Mouse (Mus musculus) induced T-regulatory cell, adult 2 months (primary cell): ENCODE data around the gene Fkbp5.
"Not testable (repeated sequence)": the region's sequence is repeated elsewhere in the genome, so short reads cannot be mapped to it uniquely, and the experiment has no call there.

Experiments
- DNase-seq: peaks from one replicate; pipeline ENCODE4 v3.0.0-alpha.2; 2012; ENCODE audit warnings: low read depth

The Fkbp5 gene

DNA sequence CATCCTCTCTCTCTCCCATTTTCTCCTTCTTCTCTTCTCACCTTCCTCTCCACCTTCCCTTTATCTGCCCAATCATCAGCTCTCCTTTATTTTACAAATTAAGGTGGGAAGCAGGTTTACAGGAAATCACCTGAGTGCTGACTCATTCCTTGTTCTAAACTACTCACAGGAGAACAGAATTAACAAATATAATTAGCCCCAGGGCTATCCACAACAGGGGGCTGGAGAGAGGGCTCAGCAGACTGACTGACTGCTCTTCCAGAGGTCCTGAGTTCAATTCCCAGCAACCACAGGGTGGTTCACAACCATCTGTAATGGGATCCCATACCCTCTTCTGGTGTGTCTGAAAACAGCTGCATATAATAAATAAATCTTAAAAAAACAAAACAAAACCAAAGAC is 98.8 kb downstream of the Fkbp5 start:
- not testable (repeated sequence) for DNase-seq

DNA sequence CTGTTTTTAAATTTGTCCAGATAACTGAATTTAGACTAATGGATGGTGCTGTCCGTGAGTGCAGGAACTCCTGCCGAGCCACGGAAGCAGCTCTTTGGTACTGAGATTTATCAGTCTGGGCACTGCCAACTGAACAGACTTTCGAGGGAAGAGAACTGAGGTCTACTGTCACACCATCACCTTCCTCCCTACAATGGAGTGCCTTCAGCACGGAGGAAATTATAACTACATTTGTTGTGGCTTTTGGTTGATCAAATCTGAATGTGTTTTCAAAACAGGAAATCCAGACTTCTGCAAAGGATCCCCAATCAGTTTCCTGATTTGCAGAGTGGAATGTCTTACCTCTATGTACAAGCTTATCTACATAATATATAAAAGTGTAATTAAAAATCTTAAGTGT is 99.6 kb downstream of the Fkbp5 start:
- peak; percentile 31 for DNase-seq

DNA sequence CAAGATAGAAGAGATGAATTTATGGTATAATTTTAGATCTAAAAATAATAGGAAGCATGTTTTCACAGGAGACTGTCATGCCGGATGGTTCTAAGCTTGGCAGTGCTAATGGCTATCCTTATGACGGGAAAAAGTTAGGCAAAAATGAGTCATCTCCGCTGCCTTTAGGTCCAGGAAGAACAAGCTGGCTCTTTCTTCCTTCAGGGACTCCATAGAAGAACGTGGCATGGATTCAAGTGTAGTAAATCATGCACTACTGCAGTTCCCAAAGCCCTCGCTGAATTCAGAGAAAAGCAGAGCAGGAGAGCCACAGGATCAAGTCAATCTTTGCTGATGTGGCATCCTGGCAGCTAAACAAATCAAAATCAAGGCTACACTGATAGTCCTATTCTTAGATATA is 102.1 kb downstream of the Fkbp5 start:
- no peak for DNase-seq

DNA sequence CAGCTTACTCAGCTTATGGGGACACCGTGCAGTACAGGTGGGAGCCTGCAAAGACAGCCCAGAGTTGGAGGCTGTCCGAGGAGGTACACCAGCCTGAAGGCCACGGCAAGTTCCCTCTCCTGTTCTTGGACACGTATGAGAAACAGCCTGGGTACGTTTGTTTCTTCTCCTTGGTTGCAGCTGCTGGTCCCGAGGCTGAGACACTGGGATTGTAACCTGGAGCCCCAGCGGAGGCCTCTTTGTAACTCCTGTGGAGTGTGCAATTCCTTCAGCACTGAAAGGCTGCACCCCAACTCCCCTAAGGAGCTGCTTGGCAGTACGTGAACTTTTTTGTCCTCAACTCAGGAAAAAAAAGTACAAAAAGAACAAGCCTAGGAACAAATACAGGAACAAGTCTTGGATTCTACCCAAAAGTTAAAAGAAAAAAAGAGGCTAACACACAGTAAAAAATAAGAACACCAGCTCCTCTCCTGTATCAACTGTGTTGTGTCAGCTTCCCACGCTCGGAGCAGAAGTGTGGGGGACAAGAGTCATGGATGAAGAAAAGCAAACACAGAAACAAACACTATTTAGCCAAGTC is 105.9 kb downstream of the Fkbp5 start:
- DNase-seq = no peak

DNA sequence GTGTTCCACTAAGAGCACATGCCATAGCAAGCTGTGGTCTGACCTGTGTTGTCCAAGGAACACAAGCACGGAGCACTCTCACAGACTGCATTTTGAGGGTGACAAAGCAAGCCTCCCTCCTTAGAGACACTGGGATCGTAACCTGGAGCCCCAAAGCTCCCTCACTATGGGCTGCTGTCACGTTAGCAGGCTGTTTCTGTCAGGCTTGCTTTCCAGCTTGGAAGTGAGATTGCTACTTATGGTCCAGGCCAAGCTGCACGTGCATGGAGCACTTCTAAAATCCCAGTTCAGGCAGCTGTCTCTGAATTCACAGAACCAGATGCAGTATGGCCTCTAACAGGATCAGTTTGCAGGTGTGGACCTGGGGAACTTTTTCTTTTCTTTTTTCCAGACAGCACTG is 106.6 kb downstream of the Fkbp5 start:
- DNase-seq = no peak

DNA sequence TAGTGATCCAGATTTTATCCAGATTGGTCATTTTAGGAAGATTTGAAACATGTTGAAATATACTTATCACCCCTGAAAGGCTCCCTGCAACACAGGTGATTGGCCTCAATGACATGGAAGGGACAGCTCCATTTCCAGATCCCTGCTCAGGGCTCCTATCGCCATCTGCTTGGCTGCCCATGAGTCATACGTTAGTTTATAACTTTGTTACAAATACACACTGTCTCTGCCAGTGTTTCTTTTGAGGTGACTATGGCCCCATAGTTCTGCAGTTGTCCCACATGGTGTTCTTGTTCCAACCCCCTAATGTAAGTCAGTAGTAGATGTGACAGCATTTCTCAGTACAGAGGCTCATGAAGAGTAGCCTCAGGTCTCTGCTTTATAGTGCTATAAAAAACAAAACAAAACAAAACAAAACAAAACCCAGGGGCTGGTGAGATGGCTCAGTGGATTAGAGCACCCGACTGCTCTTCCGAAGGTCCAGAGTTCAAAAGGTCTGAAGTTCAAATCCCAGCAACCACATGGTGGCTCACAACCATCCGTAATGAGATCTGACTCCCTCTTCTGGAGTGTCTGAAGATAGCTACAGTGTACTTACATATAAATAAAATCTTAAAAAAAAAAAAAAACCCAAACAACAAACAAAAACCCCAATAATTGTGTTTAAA is 108.9 kb downstream of the Fkbp5 start:
- DNase-seq = no peak

DNA sequence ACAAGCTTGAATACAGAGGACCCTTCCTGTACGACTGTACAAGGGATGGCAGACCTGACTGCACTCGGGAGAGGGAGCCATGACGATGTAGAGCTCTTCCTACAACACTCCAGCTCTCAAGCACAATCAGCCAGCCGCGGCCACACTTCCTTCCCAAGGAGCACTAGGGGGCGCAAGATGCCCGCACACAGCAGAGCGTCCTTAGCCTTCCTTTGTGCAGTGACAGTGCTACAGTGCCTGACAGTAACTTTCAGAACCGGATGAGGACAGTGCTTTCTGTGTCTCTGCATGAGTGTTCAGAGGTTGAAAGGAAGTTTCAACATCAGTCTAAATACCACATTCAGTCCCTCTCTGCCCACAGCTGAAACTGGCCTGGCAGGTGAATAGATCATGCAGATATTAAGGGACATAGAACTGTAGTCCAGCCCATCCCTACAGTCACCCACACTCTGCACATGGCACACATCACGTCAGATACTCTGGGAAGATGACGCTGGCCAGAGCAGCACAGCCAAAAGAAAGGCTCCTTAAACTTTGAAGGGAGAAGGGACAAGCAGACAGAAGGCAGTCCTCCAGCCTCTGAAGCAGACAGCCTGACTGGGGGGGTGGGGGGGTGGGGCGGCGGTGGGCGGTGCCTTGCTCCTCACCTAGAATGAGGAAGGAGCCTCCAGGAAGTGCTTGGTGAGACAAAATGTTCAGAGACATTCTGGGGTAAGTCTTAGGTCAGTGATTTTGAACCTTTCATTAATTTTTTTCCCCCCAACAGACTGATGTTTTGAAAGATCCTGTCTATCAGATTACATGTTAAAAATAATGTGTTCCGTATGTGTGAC is 109.7 kb downstream of the Fkbp5 start:
- DNase-seq = peak; percentile 92

DNA sequence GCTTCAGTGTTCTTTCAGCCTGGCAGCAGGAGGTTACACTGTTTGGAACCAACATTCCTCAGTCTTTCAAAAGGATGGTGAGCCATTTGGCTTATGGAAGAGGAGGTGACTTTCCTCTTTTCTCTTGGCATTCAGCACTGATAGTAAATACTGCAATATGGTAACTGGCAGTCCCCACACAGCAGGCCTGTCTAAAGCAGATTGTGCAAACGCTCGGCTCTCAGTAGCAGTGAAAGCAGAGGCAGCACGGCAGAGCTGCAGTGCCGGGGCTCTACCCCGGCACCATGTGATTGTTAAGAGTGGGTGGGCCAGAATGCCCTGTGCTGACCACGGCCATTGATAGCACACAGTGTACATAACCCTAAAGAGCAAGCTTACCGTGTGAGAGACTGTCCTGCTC is 110.9 kb downstream of the Fkbp5 start:
- DNase-seq = no peak

DNA sequence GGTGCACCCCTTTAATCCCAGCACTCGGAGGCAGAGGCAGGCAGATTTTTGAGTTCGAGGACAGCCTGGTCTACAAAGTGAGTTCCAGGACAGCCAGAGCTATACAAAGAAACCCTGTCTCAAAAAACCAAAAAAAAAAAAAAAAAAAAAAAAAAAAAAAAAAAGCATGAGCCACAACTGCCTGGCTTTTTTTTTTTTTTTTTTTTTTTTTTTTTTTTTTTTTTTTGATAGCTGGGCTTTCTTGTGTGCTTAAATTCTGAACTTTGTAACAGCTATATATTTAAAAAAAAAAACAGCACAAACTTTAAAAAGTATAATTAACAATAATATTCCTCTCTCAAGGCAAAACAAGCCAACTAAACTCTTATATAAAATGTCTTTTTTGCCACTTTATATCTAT is 112.6 kb downstream of the Fkbp5 start:
- DNase-seq = not testable (repeated sequence)

DNA sequence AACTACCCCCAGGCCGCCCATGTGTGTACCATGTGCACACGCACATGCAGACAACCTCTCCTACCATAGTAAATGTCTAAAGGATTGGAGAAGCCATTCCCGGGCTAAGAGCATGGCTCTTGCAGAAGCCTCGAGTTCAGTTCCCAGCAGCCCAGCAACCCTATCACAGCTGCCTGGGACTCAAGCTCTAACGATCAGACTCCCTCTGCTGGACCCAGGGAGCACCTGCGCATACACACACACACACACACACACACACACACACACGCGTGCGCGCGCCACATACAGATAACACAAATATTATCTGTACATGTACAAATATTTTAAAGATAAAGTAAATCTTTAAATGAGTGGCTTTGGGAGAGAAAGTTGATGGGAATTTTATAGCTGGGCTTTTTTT is 113.0 kb downstream of the Fkbp5 start:
- peak; percentile 24 for DNase-seq

DNA sequence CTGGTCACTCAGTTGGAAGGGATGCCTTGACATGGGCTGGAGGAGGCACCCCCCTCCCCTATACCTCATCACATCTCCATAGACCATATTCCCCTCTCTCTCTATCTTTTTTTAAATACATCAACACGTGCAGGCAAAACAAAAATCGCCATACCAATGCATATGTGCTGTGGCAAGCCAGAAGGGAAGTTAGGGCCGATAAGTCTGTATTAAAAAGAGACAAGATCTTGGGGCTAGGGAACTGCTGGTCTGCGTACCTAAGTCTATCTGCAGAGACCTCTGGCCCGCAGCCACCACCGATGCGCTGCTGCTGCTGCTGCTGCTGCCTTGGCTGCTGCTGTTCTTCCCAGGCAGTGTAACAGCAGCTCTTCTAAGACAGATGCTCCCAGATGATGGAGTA is 122.3 kb downstream of the Fkbp5 start:
- no peak for DNase-seq

DNA sequence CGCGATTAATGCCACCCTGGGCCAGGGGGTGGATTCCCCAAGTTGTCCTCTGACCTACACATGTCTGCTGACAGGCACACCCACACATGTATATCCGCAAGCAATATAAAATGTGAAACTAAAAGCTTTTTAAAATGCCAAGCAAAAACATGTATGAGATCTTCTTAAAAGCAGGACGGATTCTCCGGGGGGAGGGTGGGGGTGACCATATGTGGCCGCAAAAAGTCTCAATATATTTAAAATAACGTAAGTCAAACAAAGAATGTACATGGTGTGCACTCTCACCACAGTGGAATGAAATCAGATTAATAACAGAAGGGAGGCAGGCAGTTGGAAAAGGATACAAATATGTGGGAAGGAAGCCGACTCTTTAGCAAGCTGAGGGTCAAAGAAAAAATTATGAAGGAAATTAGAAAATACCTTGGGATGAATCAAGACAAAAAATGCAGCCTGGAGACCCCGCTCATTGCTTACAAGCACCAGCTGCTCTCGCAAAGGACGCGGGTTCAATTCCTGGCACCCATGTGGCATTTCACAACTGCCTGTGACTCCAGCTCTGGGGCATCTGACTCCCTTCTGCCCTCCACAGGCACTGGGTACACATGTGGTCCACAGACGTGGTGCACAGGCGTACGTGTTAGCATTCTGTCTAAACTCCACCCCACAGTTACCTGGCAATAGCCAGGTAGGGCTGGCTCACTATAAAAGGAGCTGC is 123.1 kb downstream of the Fkbp5 start:
- DNase-seq = peak; percentile 26

DNA sequence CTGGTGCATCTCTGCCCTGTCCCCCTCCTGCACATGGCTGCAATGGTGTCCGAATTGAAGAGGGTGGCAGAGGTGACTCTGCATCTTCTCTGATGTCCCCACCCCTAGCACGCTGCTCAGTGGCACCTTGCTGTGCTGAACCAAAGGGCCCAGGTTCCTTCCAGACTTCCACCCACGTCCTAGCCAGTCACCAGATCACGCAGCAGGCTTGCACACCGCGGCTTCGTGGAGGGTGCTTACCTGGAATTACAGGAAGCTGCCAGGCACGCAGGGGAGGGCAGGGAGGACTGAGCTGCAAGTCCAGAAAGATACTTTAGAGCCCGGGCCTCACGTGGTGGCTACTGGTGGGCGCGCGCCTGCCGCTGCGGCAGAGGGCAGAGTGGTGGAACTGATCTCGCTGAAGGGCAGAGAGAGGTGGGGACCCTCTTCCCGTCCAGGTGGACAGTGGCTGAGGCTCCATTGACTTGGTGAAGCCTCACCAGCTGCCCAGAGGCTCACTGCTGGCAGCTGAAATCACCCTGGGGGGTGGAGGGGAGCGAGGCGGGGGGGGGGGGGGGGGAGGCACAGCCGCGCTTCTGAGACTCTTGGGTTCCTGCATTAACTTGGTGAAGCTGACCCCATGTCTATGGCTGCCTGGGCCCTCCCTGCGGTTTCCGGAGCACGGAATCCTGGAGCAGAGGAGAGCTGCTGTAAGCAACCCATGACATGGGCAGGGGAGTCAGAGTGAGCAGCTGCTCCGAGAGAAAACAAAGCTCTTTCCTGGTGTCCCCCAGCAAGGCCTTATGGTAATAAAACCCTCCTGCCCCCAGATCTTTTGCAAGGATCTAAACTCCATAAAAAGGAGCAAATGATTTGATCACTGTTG is 125.5 kb downstream of the Fkbp5 start:
- DNase-seq = peak; percentile 29

DNA sequence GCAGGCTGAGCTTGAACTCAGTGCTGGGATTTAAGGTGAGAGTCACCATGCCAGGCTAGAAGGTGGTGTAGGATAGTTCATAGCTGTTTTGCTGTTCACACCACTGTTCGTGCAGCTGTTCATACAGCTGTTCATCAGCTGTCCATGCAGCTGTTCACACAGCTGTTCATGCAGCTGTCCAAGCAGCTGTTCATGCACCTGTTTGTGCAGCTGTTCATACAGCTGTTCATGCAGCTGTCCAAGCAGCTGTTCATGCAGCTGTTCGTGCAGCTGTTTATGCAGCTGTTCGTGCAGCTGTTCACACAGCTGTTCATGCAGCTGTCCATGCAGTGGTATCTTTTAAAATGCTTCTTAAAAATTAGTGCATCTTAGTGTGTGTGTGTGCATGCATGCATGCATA is 128.8 kb downstream of the Fkbp5 start:
- DNase-seq = no peak

DNA sequence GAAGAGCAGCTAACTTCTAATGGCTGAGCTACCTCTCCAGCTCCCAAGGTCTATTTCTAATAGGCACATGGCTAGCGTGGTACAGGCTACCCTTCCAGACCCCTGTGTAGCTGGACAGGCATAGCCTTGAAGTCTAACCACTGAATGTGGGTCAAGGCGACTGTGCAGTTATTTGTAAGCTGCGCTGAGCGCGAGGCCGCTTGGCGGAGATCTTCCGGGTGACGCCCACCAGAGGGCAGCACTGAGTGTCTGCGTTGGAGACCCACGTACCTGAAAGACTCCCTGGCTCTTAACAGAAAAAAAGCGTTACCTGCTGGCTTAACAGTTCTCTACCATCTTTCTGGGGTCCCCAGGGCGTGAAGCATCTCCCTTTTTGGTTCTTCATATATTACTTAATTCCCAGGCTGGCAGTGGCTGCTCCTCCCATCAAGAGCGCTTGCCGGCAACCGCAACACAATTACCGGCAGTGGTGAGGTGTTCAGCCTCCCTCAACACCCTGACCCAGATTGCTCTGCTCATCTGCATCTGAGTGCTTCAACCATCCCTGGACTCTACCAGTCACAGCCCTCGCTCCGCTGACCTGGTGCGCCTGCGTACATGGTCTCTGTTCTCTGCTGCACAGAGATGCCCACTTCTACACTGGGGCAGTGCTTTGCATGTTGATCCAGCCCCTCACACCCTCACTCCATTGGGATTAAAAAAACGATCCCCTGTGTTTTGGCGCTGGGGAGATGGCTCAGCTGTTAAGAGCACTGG is 131.0 kb downstream of the Fkbp5 start:
- DNase-seq = peak; percentile 89

DNA sequence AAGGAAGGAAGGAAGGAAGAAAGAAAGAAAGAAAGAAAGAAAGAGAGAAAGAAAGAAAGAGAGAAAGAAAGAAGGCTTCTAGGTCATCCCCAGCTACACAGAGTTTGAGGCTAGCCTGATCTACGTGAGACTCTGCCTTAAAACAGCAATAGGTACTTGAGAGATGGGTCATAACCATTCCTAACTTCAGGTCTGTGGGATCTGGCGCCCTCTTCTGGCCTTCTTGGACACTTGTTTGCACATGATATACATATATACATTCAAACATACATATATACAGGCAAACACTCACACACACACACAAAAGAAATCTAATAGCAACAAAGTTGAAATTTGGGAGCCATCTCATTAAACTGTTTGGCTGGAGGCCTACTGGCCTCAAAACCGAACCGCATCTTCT is 133.0 kb downstream of the Fkbp5 start:
- peak; percentile 78 for DNase-seq

DNA sequence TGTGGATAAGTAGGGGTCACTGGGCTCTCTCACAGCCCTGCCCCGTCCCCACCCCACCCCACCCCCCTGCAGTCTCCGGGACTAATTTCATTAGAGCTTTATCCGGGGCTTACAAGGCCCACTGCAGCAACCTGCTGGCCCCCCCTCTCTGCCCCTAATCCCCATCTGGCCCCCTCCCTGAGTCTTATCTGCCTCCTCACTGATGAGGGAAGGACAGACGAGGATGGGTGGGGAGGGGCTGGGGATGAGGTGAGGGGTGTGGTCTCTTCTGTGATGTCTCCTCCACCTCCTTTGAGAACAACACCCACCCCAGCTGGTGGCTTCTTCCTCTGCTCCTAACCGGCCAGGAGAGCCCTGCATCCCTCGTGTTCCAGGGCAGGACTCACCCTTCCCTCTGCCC is 137.1 kb downstream of the Fkbp5 start:
- no peak for DNase-seq

DNA sequence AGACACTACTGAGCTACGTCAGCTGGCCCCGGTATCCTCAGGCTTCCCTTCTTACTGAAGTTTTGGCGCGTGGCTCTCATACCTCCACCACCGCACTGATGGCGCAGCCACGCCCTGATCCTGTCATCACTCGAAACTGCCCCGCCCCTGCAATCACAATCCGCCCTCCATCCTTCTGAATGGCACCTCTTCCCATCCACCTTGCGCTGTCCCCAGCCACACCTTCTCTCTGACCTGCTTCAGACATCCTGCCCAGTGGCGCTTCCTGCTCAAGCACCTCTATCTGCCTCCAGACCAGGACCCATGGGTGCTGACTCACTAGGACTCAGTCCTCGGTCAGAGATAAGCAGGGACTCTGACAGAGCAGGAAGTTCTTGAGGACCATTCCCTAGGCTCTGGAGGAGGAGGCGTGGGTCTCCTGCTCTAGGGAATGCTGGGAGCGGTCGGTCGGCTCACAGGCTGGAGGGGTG is 141.7 kb downstream of the Fkbp5 start:
- DNase-seq = peak; percentile 82

DNA sequence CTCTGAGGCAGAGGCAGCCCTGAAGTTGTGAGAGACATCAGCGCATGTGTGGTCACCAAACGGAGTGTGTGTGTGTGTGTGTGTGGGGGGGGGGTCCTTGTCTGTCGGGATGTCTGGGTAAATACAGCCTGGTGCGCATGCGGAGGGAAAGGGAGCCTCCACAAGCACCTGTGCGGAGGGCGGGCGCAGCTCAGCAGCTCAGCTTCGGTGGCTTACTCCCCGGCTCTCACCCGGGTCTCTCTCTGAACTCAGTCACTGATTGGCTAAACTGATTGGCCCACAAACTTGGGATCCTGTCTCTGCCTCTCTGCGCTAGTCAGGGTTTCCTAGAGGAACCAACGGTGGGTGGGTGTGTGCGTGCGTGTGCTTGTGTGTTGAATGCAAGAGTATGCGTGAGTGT is 142.8 kb downstream of the Fkbp5 start:
- no peak for DNase-seq

DNA sequence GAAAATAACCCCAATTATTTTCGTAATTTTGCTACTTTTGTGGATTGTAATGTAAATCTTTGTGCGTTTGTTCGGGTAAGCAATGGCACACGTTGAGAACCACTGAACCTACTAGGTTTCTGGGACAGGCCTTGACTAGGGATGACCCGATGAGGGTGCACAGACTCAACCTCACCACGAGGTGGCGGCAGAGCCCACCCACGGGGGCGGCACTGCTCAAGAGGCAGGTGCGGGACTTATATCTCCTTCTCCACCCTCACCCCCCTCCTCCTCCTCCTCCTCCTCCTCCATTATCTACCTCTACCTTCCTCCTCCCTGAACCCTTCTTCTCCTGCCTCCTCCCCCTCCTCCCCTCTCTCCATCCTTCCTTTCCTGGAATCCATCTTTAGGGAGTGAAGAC is 143.5 kb downstream of the Fkbp5 start:
- DNase-seq = peak; percentile 83

DNA sequence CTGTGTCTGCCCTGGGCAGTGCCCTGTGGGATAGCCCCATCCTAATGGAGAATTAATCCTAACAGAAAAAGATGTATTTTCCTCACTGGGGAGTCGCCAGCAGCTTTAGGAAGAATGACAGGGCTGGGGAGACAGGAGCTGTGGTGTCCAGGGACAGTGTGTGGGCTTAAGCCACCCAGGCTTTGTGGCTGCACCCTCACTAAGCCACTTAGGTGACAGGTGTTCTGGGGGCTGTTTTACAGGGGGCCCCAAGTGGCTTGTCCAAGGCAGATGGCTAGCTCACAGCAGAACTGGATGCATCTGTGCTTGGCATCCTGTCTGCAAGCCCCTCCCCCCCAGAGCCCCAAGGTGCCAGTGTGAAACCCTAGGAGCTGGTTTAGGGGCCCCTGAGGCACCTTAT is 145.4 kb downstream of the Fkbp5 start:
- DNase-seq = no peak
